Mouse (Mus musculus) frontal cortex, postnatal 36 days (tissue): ENCODE results near the gene Dagla.
A peak's percentile ranks its signal among the peaks of the same experiment; 100 is the strongest.

Experiments
- DNase-seq, 2 experiments: peaks; one replicate each; pipeline ENCODE4 v3.0.0; 2022; ENCODE audit warnings: low spot score in 2 of 2

Gene Dagla

DNA sequence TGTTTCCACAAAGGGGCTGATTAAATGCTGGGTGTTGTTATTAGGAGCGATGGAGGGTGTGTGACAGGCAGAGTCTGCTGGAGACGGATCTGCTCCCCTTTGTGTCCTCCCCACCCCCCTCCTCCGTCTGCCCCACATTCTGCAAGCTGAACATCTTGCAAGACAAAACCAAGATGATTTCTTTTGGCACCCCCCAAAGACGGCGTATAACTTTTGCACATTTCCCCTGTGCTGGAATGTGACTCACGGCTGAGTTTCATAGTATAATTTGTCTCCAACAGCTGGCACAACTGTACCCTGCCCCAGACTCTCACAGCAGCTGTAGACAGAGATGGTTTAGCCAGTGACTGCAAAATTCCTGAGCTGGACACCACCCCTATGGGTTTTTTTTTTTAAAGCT is 3.3 kb upstream of the Dagla start:
- DNase-seq: no peak

- DNase-seq: no peak
Measured at GRCm38 (mm10) chr19:10307351-10307750, 2.7 kb upstream of the Dagla start.

GRCm38 (mm10) chr19:10306521-10307243 is 2.0 kb upstream of the Dagla start:
- no peak for DNase-seq

GRCm38 (mm10) chr19:10305640-10306039 is 963 bp upstream of the Dagla start:
- peak in 1 of 2 experiments; percentile 14 for DNase-seq

- peak in 1 of 2 experiments; percentile 9 for DNase-seq
Measured at GRCm38 (mm10) chr19:10304395-10304794, 282 bp downstream of the Dagla start.

DNA sequence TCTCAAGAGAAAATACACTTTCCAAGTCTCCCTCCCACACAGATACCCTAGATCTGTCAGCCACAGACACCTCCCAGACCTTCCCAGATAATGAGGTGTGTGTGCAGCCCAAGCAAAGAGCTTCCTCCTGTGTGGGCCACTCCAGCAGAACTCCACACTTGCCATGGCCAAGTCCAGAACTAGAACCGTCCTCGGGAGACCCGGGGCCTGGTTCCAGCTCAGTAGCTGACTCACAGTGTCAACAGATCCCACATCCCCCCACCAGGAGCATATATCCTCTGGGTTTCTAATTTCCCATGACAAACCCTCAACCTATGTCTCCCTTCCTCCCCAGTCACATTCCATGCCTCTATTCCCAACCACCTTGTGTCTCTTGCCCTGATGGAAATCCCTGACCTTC is 1.8 kb downstream of the Dagla start:
- peak in 1 of 2 experiments; percentile 26 for DNase-seq

DNA sequence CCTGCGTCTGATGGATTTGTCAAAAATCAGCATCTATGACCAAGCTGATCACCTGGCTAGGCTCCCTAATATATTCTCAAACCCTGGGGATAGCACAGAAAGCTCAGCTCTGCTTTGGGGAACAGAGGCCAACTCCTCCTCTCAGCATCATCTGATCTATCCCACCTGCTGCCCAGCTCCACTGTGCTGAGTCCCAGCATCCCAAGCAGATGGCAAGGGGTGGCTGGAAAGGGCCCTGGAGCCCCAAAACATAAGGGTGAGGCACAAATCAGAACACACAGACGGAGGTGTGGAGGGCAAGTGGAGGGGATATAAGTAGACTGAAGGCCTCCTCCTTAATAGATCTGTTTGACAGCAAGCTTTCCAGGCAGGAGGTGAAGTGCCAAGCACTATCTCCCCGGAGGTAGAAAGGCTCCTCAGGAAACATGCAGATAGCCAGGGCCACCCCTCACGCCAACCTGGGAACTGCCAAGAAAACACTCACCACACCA is 2.8 kb downstream of the Dagla start:
- DNase-seq: no peak

- DNase-seq: no peak
Measured at GRCm38 (mm10) chr19:10301263-10301662, 3.4 kb downstream of the Dagla start.

- DNase-seq: peak in 1 of 2 experiments; percentile 54
Measured at GRCm38 (mm10) chr19:10300809-10301208, 3.9 kb downstream of the Dagla start.

- DNase-seq: no peak
Measured at GRCm38 (mm10) chr19:10298268-10298667, 6.4 kb downstream of the Dagla start.

- DNase-seq: peak; percentile 17 to 54
Measured at GRCm38 (mm10) chr19:10297041-10297503, 7.6 kb downstream of the Dagla start.

- DNase-seq: peak; percentile 25 to 46
Measured at GRCm38 (mm10) chr19:10296306-10296705, 8.4 kb downstream of the Dagla start.

- peak; percentile 47 to 56 for DNase-seq
Measured at GRCm38 (mm10) chr19:10294631-10295562, 9.8 kb downstream of the Dagla start.

DNA sequence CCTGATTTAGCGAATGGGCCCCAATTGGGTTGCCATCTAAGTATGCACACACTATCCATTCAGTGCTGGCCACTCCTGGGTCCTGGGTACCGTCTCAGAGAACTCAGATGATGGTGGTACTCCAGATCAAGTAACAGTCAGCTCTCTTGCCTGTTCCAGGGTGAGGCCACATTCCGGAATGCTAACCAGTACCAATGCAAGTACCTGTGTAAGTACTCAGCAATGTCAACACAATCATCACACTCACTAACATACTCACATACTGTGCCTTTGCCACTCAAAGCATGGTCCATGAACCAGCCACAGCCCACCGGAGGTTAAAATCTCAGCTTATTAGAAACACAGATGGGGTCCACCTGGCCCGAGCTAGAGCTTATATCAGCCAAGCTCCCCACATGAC is 10.7 kb downstream of the Dagla start:
- no peak for DNase-seq

GRCm38 (mm10) chr19:10291896-10292490 is 12.7 kb downstream of the Dagla start:
- no peak for DNase-seq

GRCm38 (mm10) chr19:10290153-10290945 is 14.3 kb downstream of the Dagla start:
- DNase-seq: peak in 1 of 2 experiments; percentile 61

DNA sequence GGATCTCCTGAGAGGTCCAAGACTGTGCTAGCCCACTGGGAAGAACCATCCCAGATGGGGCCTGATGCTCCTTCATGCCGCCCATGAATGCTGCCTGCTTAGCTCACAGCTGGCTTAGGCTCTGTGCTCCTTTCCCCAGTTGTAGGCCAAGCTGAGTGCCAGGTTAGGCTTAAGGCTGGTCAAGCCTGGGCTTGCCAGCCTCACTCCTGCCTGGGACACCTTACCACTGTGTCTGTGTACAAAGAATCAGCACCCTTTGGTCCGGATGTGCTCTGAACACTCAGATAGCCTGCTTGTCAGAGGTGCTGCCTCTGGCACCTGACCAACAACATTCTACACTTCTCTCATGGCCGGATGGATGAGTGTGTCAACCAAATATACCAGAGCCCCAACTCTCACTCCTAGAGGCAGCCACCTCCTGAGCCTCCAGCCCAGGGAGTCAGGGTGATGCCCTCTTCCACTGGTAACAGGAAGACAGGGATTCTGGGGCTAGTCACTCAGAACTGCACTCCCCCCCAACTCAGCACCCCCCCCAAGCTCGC is 15.0 kb downstream of the Dagla start:
- peak in 1 of 2 experiments; percentile 26 for DNase-seq

DNA sequence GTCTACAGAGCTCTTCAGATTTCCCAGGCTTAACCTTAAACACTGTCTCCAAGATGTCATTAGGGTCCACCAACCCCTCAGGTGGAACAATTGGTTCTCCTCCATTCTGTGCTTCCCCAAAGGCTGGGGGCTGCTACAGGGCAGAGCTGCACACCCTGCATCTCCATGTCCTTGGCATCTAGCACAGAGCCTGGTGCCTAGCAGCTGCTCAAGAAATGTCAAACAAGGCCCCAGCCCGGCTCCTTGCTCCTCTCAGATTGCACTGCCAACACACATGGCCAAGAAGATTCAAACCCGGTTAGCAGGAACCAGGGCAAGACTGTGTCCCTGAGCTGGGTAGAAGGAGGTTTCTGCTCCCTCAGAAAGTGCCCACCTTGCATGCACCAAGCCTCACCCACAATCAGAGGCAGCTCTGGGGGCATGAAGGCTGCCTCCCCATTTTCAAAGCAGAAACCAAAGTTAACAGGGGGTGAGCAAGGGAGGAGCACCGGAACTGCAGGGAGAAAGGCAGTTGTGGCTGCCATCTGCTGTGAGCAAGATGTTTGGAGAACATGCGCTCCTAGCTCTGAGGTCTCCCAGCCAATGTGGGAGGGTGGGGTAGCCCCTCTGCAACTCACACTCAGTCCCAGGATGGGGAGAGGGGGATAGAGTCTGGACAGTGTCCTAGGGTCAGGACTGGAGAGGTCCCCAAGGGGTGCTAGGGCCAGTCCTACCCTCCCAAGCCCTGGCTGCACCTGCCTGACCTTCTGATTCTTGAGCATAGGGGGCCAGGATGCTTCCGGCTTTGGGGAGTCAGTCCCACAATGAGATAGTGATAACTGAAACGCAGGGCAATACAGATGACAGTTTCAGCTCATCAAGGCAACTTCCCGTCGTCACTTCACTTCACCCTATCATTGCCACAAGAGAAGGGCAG is 16.3 kb downstream of the Dagla start:
- DNase-seq: peak in 1 of 2 experiments; percentile 43

GRCm38 (mm10) chr19:10286458-10286872 is 18.2 kb downstream of the Dagla start:
- DNase-seq: no peak
